Mouse (Mus musculus): ENCODE results near the gene Mthfd1. TPM values are rescaled to one million over a fixed set of nuclear protein-coding genes. Genes with fewer than 3 reads are reported as not detected.

Mthfd1 gene
- total and polyA plus RNA-seq, 3 experiments, result 208 to 231 TPM; not detected in 1

Other genes with a start within 250 kb of the Mthfd1 start
- not detected in 2 replicates for gene Esr2, start 78.0 kb upstream of the Mthfd1 start, total RNA-seq (2012; rRNA removed)
- under 1 TPM in 1 of 2 experiments, not detected in 1; 0.03 TPM for gene Esr2, start 78.0 kb upstream of the Mthfd1 start, polyA plus RNA-seq (2012; ENCODE audit: insufficient read depth in 1 of 2, insufficient read length in 2 of 2, low read depth in 1 of 2, low replicate concordance in 2 of 2, missing spikeins in 1 of 2)
- 5.0 and 6.7 TPM in 2 replicates for gene Tex21, start 8.6 kb upstream of the Mthfd1 start, total RNA-seq (2012; rRNA removed)
- gene Tex21, start 8.6 kb upstream of the Mthfd1 start, polyA plus RNA-seq (2012; ENCODE audit: insufficient read depth in 1 of 2, insufficient read length in 2 of 2, low read depth in 1 of 2, low replicate concordance in 2 of 2, missing spikeins in 1 of 2), result 1 to 10 TPM in 1 of 2 experiments, not detected in 1; 4.4 TPM
- 0.69 and 0.72 TPM in 2 replicates for gene Akap5, start 69.6 kb downstream of the Mthfd1 start, total RNA-seq (2012; rRNA removed)
- under 1 TPM in 1 of 2 experiments, not detected in 1; 0.65 TPM for gene Akap5, start 69.6 kb downstream of the Mthfd1 start, polyA plus RNA-seq (2012; ENCODE audit: insufficient read depth in 1 of 2, insufficient read length in 2 of 2, low read depth in 1 of 2, low replicate concordance in 2 of 2, missing spikeins in 1 of 2)
- 5.1 and 5.5 TPM in 2 replicates for gene Zbtb25, start 114.3 kb downstream of the Mthfd1 start, total RNA-seq (2012; rRNA removed)
- gene Zbtb25, start 114.3 kb downstream of the Mthfd1 start, polyA plus RNA-seq (2012; ENCODE audit: insufficient read depth in 1 of 2, insufficient read length in 2 of 2, low read depth in 1 of 2, low replicate concordance in 2 of 2, missing spikeins in 1 of 2), result 10 to 100 TPM in 1 of 2 experiments, not detected in 1; 12.3 TPM
- gene Zbtb1, start 115.0 kb downstream of the Mthfd1 start, total RNA-seq (2012; rRNA removed), result 6.3 and 7.0 TPM in 2 replicates
- gene Zbtb1, start 115.0 kb downstream of the Mthfd1 start, polyA plus RNA-seq (2012; ENCODE audit: insufficient read depth in 1 of 2, insufficient read length in 2 of 2, low read depth in 1 of 2, low replicate concordance in 2 of 2, missing spikeins in 1 of 2), result 1 to 10 TPM in 1 of 2 experiments, not detected in 1; 5.1 TPM
- 5.3 and 6.6 TPM in 2 replicates for gene Hspa2, start 148.9 kb downstream of the Mthfd1 start, total RNA-seq (2012; rRNA removed)
- gene Hspa2, start 148.9 kb downstream of the Mthfd1 start, polyA plus RNA-seq (2012; ENCODE audit: insufficient read depth in 1 of 2, insufficient read length in 2 of 2, low read depth in 1 of 2, low replicate concordance in 2 of 2, missing spikeins in 1 of 2), result 1 to 10 TPM in 1 of 2 experiments, not detected in 1; 9.3 TPM
- gene Ppp1r36, start 162.2 kb downstream of the Mthfd1 start, total RNA-seq (2012; rRNA removed), result not detected in 2 replicates
- gene Ppp1r36, start 162.2 kb downstream of the Mthfd1 start, polyA plus RNA-seq (2012; ENCODE audit: insufficient read depth in 1 of 2, insufficient read length in 2 of 2, low read depth in 1 of 2, low replicate concordance in 2 of 2, missing spikeins in 1 of 2), result not detected

Data from MEL (cell line).